Mouse (Mus musculus) brain, embryonic 14.5 days (tissue): ENCODE results near the gene 1700020D05Rik.

Source experiments
- CTCF ChIP-seq: fragments of 200-500 bp; IDR thresholded peaks from 2 replicates; pipeline ENCODE4 v1.5.1; 2012; ENCODE audit warnings: inconsistent platforms, mild to moderate bottlenecking, moderate library complexity, borderline replicate concordance; ENCODE audit not compliant: insufficient read depth, insufficient read length; ENCODE audit errors: extremely low read depth
- POLR2A ChIP-seq: fragments of 200-500 bp; IDR thresholded peaks from 2 replicates; pipeline ENCODE4 v1.6.1; 2012; ENCODE audit warnings: mild to moderate bottlenecking, inconsistent platforms, borderline replicate concordance; ENCODE audit not compliant: poor library complexity, insufficient read depth, insufficient read length, severe bottlenecking; ENCODE audit errors: extremely low read depth

GRCm38 (mm10) chr19:5477668-5478300 is 25.8 kb downstream of the 1700020D05Rik start:
- TF ChIP-seq CTCF = no peak
- no peak for TF ChIP-seq POLR2A
